Mouse (Mus musculus) CH12.LX (cell line): Measurements from ENCODE around the gene Arg1. TPM values are rescaled to one million over a fixed set of nuclear protein-coding genes. Genes with fewer than 3 reads are reported as not detected.

ENCODE experiments used
- DNase-seq: peaks from one replicate; pipeline ENCODE4 v3.0.0-alpha.2; 2013; ENCODE audit errors: extremely low read depth
- H3K27ac ChIP-seq: 2 replicates; pipeline ENCODE4 v1.5.1; 2012; ENCODE audit warnings: low read depth, mild to moderate bottlenecking, control low read depth, moderate library complexity; ENCODE audit not compliant: insufficient read depth
- H3K27me3 ChIP-seq: replicated peaks from 2 replicates; pipeline ENCODE3; 2012; ENCODE audit warnings: inconsistent platforms
- H3K36me3 ChIP-seq, 2 experiments: replicated peaks in 1 of 2; 2 replicates each; pipeline versions ENCODE3 to v1.6.1; 2012; ENCODE audit warnings: inconsistent platforms in 1 of 2, low read length in 1 of 2, mild to moderate bottlenecking in 1 of 2, mixed read lengths in 1 of 2, moderate library complexity in 1 of 2; ENCODE audit not compliant: control insufficient read depth in 1 of 2, insufficient read depth in 1 of 2
- H3K4me1 ChIP-seq, 2 experiments: 2 replicates each; pipeline ENCODE4 v1.6.1; 2012; ENCODE audit warnings: inconsistent platforms in 1 of 2, moderate library complexity in 1 of 2; ENCODE audit not compliant: insufficient read depth in 2 of 2, control insufficient read depth in 1 of 2
- H3K4me2 ChIP-seq: 2 replicates; pipeline ENCODE4 v1.6.1; 2012; ENCODE audit warnings: low read depth, mild to moderate bottlenecking, control low read depth; ENCODE audit not compliant: poor library complexity, insufficient read depth, severe bottlenecking
- H3K4me3 ChIP-seq, 3 experiments: fragments of 150-350 bp in 1 of 3; sonication (generic) in 1 of 3; replicated peaks in 1 of 3; 2 replicates each; pipeline versions ENCODE3 to v1.5.1; 2011 to 2012; ENCODE audit warnings: low read depth in 2 of 3, low read length in 2 of 3, mild to moderate bottlenecking in 2 of 3, moderate library complexity in 2 of 3, control low read depth in 1 of 3, improper control_type of control experiment in 1 of 3, inconsistent platforms in 1 of 3, mixed read lengths in 1 of 3; ENCODE audit not compliant: poor library complexity in 1 of 3
- H3K79me2 ChIP-seq: replicated peaks from 2 replicates; pipeline ENCODE4 v1.6.1; 2012; ENCODE audit warnings: mild to moderate bottlenecking, moderate library complexity; ENCODE audit not compliant: control insufficient read depth, poor library complexity, insufficient read depth, severe bottlenecking; ENCODE audit errors: extremely low read depth
- H3K9ac ChIP-seq: 2 replicates; pipeline ENCODE4 v1.6.1; 2012; ENCODE audit warnings: low read depth, mild to moderate bottlenecking, control low read depth, moderate library complexity; ENCODE audit not compliant: insufficient read depth
- H3K9me3 ChIP-seq: replicated peaks from 2 replicates; pipeline ENCODE3; 2012; ENCODE audit warnings: low read length, inconsistent platforms, mixed read lengths
- BHLHE40 ChIP-seq: IDR thresholded peaks from 2 replicates; pipeline ENCODE4 v1.6.1; 2011; ENCODE audit warnings: mild to moderate bottlenecking, low read depth, low read length, improper control_type of control experiment
- CHD2 ChIP-seq: IDR thresholded peaks from 2 replicates; pipeline ENCODE4 v1.6.1; 2011; ENCODE audit warnings: low read length, improper control_type of control experiment
- E2F4 ChIP-seq: IDR thresholded peaks from 2 replicates; pipeline ENCODE4 v1.6.1; 2011; ENCODE audit warnings: low read depth, low read length, improper control_type of control experiment; ENCODE audit not compliant: insufficient replicate concordance
- ELF1 ChIP-seq: IDR thresholded peaks from 2 replicates; pipeline ENCODE4 v1.6.1; 2014; ENCODE audit warnings: low read depth, mild to moderate bottlenecking, inconsistent platforms, low read length, improper control_type of control experiment
- EP300 ChIP-seq: IDR thresholded peaks from 2 replicates; pipeline ENCODE4 v1.6.1; 2011; ENCODE audit warnings: low read length, improper control_type of control experiment
- GABPA ChIP-seq: IDR thresholded peaks from 2 replicates; pipeline ENCODE4 v1.6.1; 2012; ENCODE audit warnings: low read depth, low read length, improper control_type of control experiment, inconsistent platforms; ENCODE audit not compliant: insufficient replicate concordance
- HCFC1 ChIP-seq: IDR thresholded peaks from 2 replicates; pipeline ENCODE4 v1.6.1; 2012; ENCODE audit warnings: low read depth, mild to moderate bottlenecking, inconsistent platforms, low read length, improper control_type of control experiment
- IRF4 ChIP-seq: IDR thresholded peaks from 2 replicates; pipeline ENCODE4 v1.6.1; 2014; ENCODE audit warnings: low read depth, mild to moderate bottlenecking, inconsistent platforms, low read length, improper control_type of control experiment
- JUND ChIP-seq: conservative IDR thresholded peaks from 2 replicates; pipeline ENCODE4 v1.6.1; 2011; ENCODE audit warnings: low read depth, low read length, improper control_type of control experiment
- MAX ChIP-seq: IDR thresholded peaks from 2 replicates; pipeline ENCODE4 v1.6.1; 2011; ENCODE audit warnings: low read length, improper control_type of control experiment
- MXI1 ChIP-seq: IDR thresholded peaks from 2 replicates; pipeline ENCODE4 v1.6.1; 2011; ENCODE audit warnings: mild to moderate bottlenecking, low read depth, low read length, improper control_type of control experiment
- MYC ChIP-seq: IDR thresholded peaks from 2 replicates; pipeline ENCODE4 v1.6.1; 2011; ENCODE audit warnings: low read depth, mild to moderate bottlenecking, improper control_type of control experiment, low read length
- NRF1 ChIP-seq: IDR thresholded peaks from 2 replicates; pipeline ENCODE4 v1.6.1; 2014; ENCODE audit warnings: low read depth, mild to moderate bottlenecking, inconsistent platforms, low read length, improper control_type of control experiment, moderate library complexity
- POLR2A ChIP-seq: IDR thresholded peaks from 2 replicates; pipeline ENCODE4 v1.6.1; 2011; ENCODE audit warnings: low read depth, mild to moderate bottlenecking, improper control_type of control experiment, low read length
- POLR2AphosphoS2 ChIP-seq: IDR thresholded peaks from 2 replicates; pipeline ENCODE4 v1.6.1; 2011; ENCODE audit warnings: low read depth, low read length, improper control_type of control experiment
- RCOR1 ChIP-seq: conservative IDR thresholded peaks from 2 replicates; pipeline ENCODE4 v1.6.1; 2012; ENCODE audit warnings: low read depth, mild to moderate bottlenecking, inconsistent platforms, low read length, improper control_type of control experiment
- TBP ChIP-seq: conservative IDR thresholded peaks from 2 replicates; pipeline ENCODE4 v1.6.1; 2011; ENCODE audit warnings: low read depth, low read length, improper control_type of control experiment
- TCF12 ChIP-seq: IDR thresholded peaks from 2 replicates; pipeline ENCODE4 v1.6.1; 2014; ENCODE audit warnings: low read depth, mild to moderate bottlenecking, inconsistent platforms, low read length, improper control_type of control experiment
- ZKSCAN1 ChIP-seq: IDR thresholded peaks from 2 replicates; pipeline ENCODE4 v1.6.1; 2012; ENCODE audit warnings: low read depth, inconsistent platforms, low read length, improper control_type of control experiment, borderline replicate concordance
- ZMIZ1 ChIP-seq: IDR thresholded peaks from 2 replicates; pipeline ENCODE4 v1.6.1; 2012; ENCODE audit warnings: low read depth, mild to moderate bottlenecking, inconsistent platforms, low read length, improper control_type of control experiment
- ZNF384 ChIP-seq: IDR thresholded peaks from 2 replicates; pipeline ENCODE4 v1.6.1; 2012; ENCODE audit warnings: low read depth, low read length, improper control_type of control experiment, inconsistent platforms
- dilution Hi-C: fragments of 300-500 bp; cut with MboI; formaldehyde crosslinking; loops from 2 replicates; pipeline ENCODE4 v1.14.3; 2020; ENCODE audit warnings: low sequenced_read_pairs; ENCODE audit not compliant: extremely low pct_unique_long_range_greater_than_20kb, extremely low pct_ligation_motif_present
- in situ Hi-C: fragments of 300-500 bp; cut with MboI; formaldehyde crosslinking; loops from 3 replicates; pipeline ENCODE4 v1.14.3; 2019; ENCODE audit warnings: low sequenced_read_pairs, low pct_ligation_motif_present, low pct_unique_long_range_greater_than_20kb, mixed read lengths
- polyA plus RNA-seq: library from polyadenylated mRNA; unstranded; fragments of >175 nt; gene quantifications from 2 replicates; pipeline ENCODE4 v1.2.1, GENCODE M21; 2012; ENCODE audit warnings: low read depth; ENCODE audit not compliant: insufficient read length
- total RNA-seq, 2 experiments: library from RNA; depleted of rRNA; stranded (reverse); fragments of 300-350 nt in 1 of 2; fragments of >200 nt in 1 of 2; gene quantifications; 2 replicates each; pipeline ENCODE4 v1.2.3; 2012 to 2014

The Arg1 gene
- total and polyA plus RNA-seq, 3 experiments = 0.20 to 0.55 (median 0.20) TPM

GRCm38 (mm10) chr10:24953876-24954275 is 26.6 kb upstream of the Arg1 start:
- H3K27ac ChIP-seq = no peak overlapping the region
- no peaks in the 10 kb centered on the region for H3K36me3 ChIP-seq
- no peak for DNase-seq
- dilution Hi-C loops = no loop called here
- no peak for TF ChIP-seq POLR2AphosphoS2
- no peak for TF ChIP-seq ZKSCAN1
- H3K9ac ChIP-seq = no peak overlapping the region
- H3K79me2 ChIP-seq = no peaks in the 10 kb centered on the region
- H3K4me3 ChIP-seq = no peak overlapping the region
- H3K27me3 ChIP-seq = no peaks in the 10 kb centered on the region
- peaks cover 3 to 7% of the 10 kb centered on the region in 2 experiments; a peak in 3 of 4 replicates for H3K4me1 ChIP-seq
- H3K9me3 ChIP-seq = no peaks in the 10 kb centered on the region
- H3K4me2 ChIP-seq = no peak overlapping the region
- in situ Hi-C loops = no loop called here

DNA sequence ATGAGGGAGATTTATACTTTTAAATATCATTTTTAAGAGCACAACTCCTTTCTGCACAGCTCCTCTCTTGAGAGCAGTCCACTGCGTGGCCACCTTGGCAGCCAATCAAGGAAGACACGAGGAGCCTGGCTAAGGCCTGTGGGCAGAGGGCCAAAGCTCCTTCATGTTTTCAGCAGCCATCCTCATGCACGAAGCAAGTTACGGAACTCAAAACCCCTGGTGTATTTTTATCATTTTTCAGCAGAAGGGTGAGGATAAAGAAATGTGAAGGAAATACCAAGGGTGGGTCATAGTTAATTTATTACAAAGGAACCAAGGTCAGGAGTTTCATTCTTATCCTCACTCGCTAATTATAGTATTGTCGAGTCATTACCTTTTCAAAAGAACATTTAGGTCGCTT is 25.3 kb upstream of the Arg1 start:
- H3K27ac ChIP-seq = no peak overlapping the region
- no peak for DNase-seq
- in situ Hi-C loops (no loop called here), dilution Hi-C loops (no loop called here)
- H3K27me3 ChIP-seq = no peaks in the 10 kb centered on the region
- H3K4me2 ChIP-seq = no peak overlapping the region
- no peaks in the 10 kb centered on the region for H3K79me2 ChIP-seq
- no peak overlapping the region for H3K4me3 ChIP-seq
- H3K9me3 ChIP-seq = no peaks in the 10 kb centered on the region
- H3K36me3 ChIP-seq = no peaks in the 10 kb centered on the region
- peaks cover 0 to 3% of the 10 kb centered on the region in 2 experiments; a peak in 1 of 4 replicates for H3K4me1 ChIP-seq
- TF ChIP-seq GABPA (no peak), HCFC1 (no peak), TCF12 (no peak), E2F4 (no peak), TBP (no peak)
- no peak overlapping the region for H3K9ac ChIP-seq

DNA sequence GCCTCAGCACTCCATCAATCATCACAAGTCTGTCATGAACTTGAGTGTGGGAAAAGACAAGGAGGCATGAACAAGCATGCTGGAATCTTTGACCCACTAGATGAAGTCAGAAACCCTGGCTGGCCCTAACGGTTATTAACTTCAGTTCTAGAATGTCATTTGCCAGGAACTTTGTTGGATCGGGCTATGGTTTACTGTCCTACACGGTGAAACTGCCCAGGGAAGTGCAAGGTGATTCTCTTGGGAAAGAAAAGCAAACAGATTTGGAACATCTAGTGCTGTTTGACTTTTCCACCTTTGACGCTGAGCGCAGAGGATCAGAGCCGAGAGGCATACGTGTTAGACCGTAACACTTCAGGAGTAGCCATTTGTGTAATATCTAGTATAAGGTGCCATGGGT is 24.3 kb upstream of the Arg1 start:
- H3K27me3 ChIP-seq = no peaks in the 10 kb centered on the region
- H3K36me3 ChIP-seq = no peaks in the 10 kb centered on the region
- H3K9ac ChIP-seq = no peak overlapping the region
- no peak overlapping the region for H3K4me2 ChIP-seq
- in situ Hi-C loops = no loop called here
- no peak for DNase-seq
- dilution Hi-C loops = no loop called here
- no peak overlapping the region for H3K4me3 ChIP-seq
- peaks cover 0 to 3% of the 10 kb centered on the region in 2 experiments; a peak in 1 of 4 replicates for H3K4me1 ChIP-seq
- H3K79me2 ChIP-seq = no peaks in the 10 kb centered on the region
- H3K9me3 ChIP-seq = no peaks in the 10 kb centered on the region
- H3K27ac ChIP-seq = no peak overlapping the region
- TF ChIP-seq ZNF384 (no peak), HCFC1 (no peak), MAX (no peak), ZMIZ1 (no peak), TBP (no peak), IRF4 (no peak), ELF1 (no peak), MYC (no peak), MXI1 (no peak), POLR2AphosphoS2 (no peak), EP300 (no peak), POLR2A (no peak), RCOR1 (no peak), JUND (no peak), CHD2 (no peak), NRF1 (no peak), BHLHE40 (no peak), TCF12 (no peak)
